Mouse (Mus musculus): ENCODE results near the gene Adgrl2. TPM values are rescaled to one million over a fixed set of nuclear protein-coding genes. Genes with fewer than 3 reads are reported as not detected.
A peak's percentile ranks its signal among the peaks of the same experiment; 100 is the strongest.

Adgrl2 gene
- polyA plus RNA-seq, 1 experiment, result 7.6 TPM

DNA sequence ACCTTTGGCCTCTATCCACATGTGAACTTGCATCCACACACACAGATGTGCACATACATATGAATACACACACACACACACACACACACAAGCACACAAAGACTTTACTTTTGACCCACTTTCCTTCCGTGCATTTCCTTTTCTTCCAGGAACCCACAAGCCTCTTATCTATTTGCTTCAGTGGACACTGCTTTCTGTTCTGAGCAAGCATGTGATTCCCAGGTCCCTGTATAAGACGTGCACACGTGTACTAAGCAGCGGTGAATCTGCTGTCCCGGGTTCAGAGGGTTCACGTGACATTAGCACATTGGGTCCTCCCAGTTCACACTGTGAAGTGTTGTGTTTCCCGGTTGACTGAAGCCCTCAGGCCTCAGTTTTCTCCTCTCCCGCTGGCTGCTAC lies 11.0 kb upstream of the Adgrl2 start:
- no peak for TF ChIP-seq CTCF (IDR thresholded peaks at IDR 0.05; ENCODE audit: borderline replicate concordance, control insufficient read depth, extremely low read depth, insufficient read depth, low read length, poor library complexity)
- TF ChIP-seq POLR2A (IDR thresholded peaks at IDR 0.05; ENCODE audit: control insufficient read depth, extremely low read depth, insufficient read depth, low read length, poor library complexity), result no peak
- WGBS, result 88% methylated on average over 8 of the region's 8 CpGs
- Histone ChIP-seq H3K27ac (ENCODE audit: control insufficient read depth, insufficient read depth, low read length) (no peak overlapping the region), H3K4me3 (ENCODE audit: control insufficient read depth, insufficient read depth, low read length) (no peak overlapping the region), H3K4me1 (replicated peaks; ENCODE audit: control insufficient read depth, insufficient read depth, low read length) (no peaks in the 10 kb centered on the region), H3K27me3 (ENCODE audit: control insufficient read depth, insufficient read depth, low read length) (no peaks in the 10 kb centered on the region), H3K36me3 (ENCODE audit: control insufficient read depth, insufficient read depth, low read length) (no peaks in the 10 kb centered on the region)
- no peak for DNase-seq

DNA sequence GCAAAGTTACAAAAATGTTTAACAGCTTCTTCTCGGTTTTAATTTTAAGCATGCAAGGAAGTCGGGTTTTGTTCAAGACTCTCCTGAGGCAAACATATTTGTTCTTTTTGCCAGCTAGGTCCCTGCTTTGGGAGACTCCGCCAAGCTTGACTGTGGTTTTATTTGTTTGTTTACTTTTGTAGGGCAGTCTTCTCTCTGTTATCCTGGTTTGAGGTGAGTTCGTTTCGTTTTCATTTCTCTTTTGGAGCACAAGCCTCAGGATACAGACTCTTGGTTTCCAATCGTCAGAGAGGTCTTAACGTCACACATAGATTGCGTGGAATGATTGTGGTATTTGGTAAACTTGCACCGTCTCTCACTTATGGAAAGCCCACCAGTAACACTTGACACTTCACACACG lies 8.3 kb upstream of the Adgrl2 start:
- Histone ChIP-seq H3K4me3 (ENCODE audit: control insufficient read depth, insufficient read depth, low read length) (no peak overlapping the region), H3K27me3 (ENCODE audit: control insufficient read depth, insufficient read depth, low read length) (no peaks in the 10 kb centered on the region), H3K36me3 (ENCODE audit: control insufficient read depth, insufficient read depth, low read length) (no peaks in the 10 kb centered on the region), H3K4me1 (replicated peaks; ENCODE audit: control insufficient read depth, insufficient read depth, low read length) (no peaks in the 10 kb centered on the region), H3K27ac (ENCODE audit: control insufficient read depth, insufficient read depth, low read length) (no peak overlapping the region)
- TF ChIP-seq CTCF (IDR thresholded peaks at IDR 0.05; ENCODE audit: borderline replicate concordance, control insufficient read depth, extremely low read depth, insufficient read depth, low read length, poor library complexity), result no peak
- TF ChIP-seq POLR2A (IDR thresholded peaks at IDR 0.05; ENCODE audit: control insufficient read depth, extremely low read depth, insufficient read depth, low read length, poor library complexity), result no peak
- WGBS, result 71% methylated on average over 10 of the region's 10 CpGs
- no peak for DNase-seq

DNA sequence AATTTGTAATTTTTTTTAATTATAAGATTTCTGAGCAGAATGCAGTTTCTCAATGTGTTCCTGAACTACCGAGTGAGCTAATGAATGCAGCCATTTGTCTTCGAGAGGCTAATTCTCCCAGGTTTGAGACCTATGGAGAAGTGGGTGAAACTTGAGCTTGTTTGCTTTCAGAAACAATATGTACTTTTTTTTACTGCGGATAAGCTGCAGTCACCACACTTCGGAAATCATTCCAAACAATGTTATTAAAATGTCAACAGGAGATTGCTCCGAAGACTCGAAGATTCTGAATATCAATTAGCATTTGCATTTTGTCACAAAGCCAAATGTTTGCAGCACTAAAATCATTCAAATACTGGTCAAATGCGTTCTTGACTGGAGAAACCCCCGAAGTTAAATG lies 701 bp upstream of the Adgrl2 start:
- Histone ChIP-seq H3K27ac (ENCODE audit: control insufficient read depth, insufficient read depth, low read length) (no peak overlapping the region), H3K4me3 (ENCODE audit: control insufficient read depth, insufficient read depth, low read length) (no peak overlapping the region), H3K36me3 (ENCODE audit: control insufficient read depth, insufficient read depth, low read length) (no peaks in the 10 kb centered on the region), H3K4me1 (replicated peaks; ENCODE audit: control insufficient read depth, insufficient read depth, low read length) (peaks cover 15% of the 10 kb centered on the region; the same call in 1 of the 2 replicates), H3K27me3 (ENCODE audit: control insufficient read depth, insufficient read depth, low read length) (peaks cover 21% of the 10 kb centered on the region)
- 33% methylated on average over 8 of the region's 8 CpGs for WGBS
- TF ChIP-seq POLR2A (IDR thresholded peaks at IDR 0.05; ENCODE audit: control insufficient read depth, extremely low read depth, insufficient read depth, low read length, poor library complexity) (no peak), CTCF (IDR thresholded peaks at IDR 0.05; ENCODE audit: borderline replicate concordance, control insufficient read depth, extremely low read depth, insufficient read depth, low read length, poor library complexity) (no peak)
- no peak for DNase-seq

DNA sequence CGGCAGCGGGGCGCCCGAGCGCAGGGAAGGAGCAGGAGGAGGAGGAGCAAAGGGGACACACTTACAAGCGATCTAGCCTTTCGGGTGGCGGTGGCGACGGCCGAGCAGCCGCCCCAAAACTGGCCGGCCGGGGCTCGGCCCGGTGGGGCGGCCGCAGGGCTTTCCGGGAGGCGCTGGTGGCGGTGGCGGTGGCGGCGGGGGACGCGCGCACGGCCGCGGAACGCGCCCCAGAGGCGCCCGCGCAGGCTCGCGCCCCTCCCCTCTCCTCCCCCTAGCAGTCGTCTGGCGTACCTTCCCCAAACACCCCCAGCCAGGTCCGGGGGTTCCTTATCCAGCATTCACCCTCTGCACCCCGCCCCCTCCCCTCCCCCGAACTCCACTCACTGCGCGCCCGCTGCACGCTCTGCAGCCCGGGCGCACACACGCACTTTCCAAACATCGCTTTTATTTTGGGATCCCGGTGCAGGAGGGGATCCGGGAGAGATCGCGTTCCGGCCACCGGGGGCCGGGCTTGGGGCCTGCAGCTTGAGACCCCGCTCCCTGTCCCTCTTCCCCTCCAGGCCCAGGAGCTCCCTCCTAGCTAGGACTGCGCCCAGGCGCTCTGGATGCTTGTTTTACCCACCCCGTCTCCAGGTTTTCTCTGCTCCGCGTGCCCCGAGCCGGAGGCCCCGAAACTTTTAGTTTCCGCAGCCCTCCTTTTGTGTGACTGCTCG lies 381 bp downstream of the Adgrl2 start:
- no peak for DNase-seq
- WGBS, result under 1% methylated on average over 62 of the region's 68 CpGs
- H3K4me1 ChIP-seq (replicated peaks; ENCODE audit: control insufficient read depth, insufficient read depth, low read length), result peaks cover 15% of the 10 kb centered on the region; the same call in 1 of the 2 replicates
- no peak overlapping the region for H3K27ac ChIP-seq (ENCODE audit: control insufficient read depth, insufficient read depth, low read length)
- H3K27me3 ChIP-seq (ENCODE audit: control insufficient read depth, insufficient read depth, low read length), result peaks cover 21% of the 10 kb centered on the region
- H3K4me3 ChIP-seq (ENCODE audit: control insufficient read depth, insufficient read depth, low read length), result peak overlapping the region; percentile 52
- TF ChIP-seq CTCF (IDR thresholded peaks at IDR 0.05; ENCODE audit: borderline replicate concordance, control insufficient read depth, extremely low read depth, insufficient read depth, low read length, poor library complexity) (no peak), POLR2A (IDR thresholded peaks at IDR 0.05; ENCODE audit: control insufficient read depth, extremely low read depth, insufficient read depth, low read length, poor library complexity) (no peak)
- H3K36me3 ChIP-seq (ENCODE audit: control insufficient read depth, insufficient read depth, low read length), result no peaks in the 10 kb centered on the region

DNA sequence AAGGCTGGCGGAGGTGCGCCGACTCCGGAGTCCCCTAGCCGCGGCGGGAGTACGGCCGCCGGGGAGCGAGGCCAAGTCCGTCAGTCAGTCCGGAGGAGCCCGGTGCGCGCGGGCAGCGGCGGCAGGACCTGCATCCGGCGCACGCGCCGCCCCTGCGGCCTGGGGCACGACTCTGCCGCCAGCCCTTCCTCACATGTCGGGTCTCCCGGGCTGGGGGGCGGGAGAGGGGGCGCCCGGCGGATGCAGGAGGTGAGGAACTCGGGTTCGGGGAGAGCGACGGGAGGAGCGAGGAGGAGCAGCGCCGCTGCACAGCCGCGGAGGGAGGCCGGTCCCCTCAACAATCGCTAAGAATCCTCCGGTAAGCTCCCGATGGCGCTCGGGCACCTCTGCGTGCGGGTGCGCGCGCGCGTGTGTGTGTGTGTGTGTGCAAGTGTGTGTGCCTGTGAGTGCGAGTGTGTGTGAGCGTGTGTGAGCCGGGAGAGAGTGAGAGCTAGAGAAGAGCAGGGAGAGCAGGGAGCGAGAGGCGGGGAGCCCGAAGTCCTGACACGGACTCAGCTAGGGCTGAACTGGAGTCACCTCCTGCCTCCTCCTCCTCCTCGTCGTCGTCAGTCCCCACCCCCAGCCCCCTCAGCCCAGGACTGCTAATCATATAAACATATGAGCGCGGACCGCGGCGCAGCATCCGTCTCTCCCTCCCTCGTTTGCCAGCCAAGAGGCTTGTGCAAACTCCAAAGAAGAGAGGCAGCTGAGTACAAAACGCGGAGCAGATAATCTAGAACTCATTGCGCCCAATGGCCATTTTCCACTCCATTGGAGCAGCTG lies 1.1 kb downstream of the Adgrl2 start:
- H3K4me3 ChIP-seq (ENCODE audit: control insufficient read depth, insufficient read depth, low read length), result peak overlapping the region; percentile 52
- peak; percentile 17 for DNase-seq
- peaks cover 15% of the 10 kb centered on the region; the same call in 1 of the 2 replicates for H3K4me1 ChIP-seq (replicated peaks; ENCODE audit: control insufficient read depth, insufficient read depth, low read length)
- no peak overlapping the region for H3K27ac ChIP-seq (ENCODE audit: control insufficient read depth, insufficient read depth, low read length)
- WGBS, result under 1% methylated on average over 74 of the region's 75 CpGs
- peaks cover 21% of the 10 kb centered on the region for H3K27me3 ChIP-seq (ENCODE audit: control insufficient read depth, insufficient read depth, low read length)
- no peaks in the 10 kb centered on the region for H3K36me3 ChIP-seq (ENCODE audit: control insufficient read depth, insufficient read depth, low read length)
- TF ChIP-seq POLR2A (IDR thresholded peaks at IDR 0.05; ENCODE audit: control insufficient read depth, extremely low read depth, insufficient read depth, low read length, poor library complexity), result no peak
- TF ChIP-seq CTCF (IDR thresholded peaks at IDR 0.05; ENCODE audit: borderline replicate concordance, control insufficient read depth, extremely low read depth, insufficient read depth, low read length, poor library complexity), result no peak

DNA sequence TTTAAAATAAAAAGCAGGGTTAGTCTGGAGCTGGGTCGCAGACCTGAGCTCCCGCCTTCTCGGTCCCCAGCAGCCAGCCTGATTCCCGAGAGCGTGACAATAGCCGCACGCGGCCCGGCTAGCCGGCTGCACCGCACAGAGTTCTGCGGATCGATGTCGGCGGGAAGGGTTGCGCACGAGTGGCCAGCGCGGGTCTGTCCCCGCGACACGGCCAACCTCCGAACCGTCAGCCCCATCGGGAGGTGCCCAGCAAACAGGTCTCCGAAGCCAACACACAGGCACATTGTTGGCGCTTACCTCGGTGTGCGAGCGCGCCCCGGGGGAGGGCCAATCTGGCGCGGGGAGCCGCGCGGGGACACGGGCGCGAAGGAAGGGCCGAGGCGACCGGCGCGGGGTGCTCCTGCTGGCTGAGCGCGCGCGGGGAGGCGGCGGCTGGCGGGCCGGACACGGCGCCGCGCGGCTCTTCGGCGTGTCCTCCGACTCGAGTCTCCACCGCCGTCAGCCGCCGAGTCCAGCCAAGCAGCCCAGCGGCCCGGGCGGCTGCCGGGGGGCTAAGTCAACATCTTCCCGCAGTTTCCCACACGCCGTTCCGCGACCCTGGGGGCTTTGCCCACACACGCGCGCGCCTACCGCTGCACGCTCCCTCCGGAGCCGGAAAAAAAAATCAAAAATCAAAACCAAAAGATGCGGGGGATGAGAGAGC lies 1.9 kb downstream of the Adgrl2 start:
- no peak overlapping the region for H3K27ac ChIP-seq (ENCODE audit: control insufficient read depth, insufficient read depth, low read length)
- no peaks in the 10 kb centered on the region for H3K36me3 ChIP-seq (ENCODE audit: control insufficient read depth, insufficient read depth, low read length)
- no peak for DNase-seq
- TF ChIP-seq CTCF (IDR thresholded peaks at IDR 0.05; ENCODE audit: borderline replicate concordance, control insufficient read depth, extremely low read depth, insufficient read depth, low read length, poor library complexity), result no peak
- TF ChIP-seq POLR2A (IDR thresholded peaks at IDR 0.05; ENCODE audit: control insufficient read depth, extremely low read depth, insufficient read depth, low read length, poor library complexity), result no peak
- peaks cover 15% of the 10 kb centered on the region; the same call in 1 of the 2 replicates for H3K4me1 ChIP-seq (replicated peaks; ENCODE audit: control insufficient read depth, insufficient read depth, low read length)
- 2% methylated on average over 83 of the region's 84 CpGs for WGBS
- H3K27me3 ChIP-seq (ENCODE audit: control insufficient read depth, insufficient read depth, low read length), result peaks cover 21% of the 10 kb centered on the region
- H3K4me3 ChIP-seq (ENCODE audit: control insufficient read depth, insufficient read depth, low read length), result peak overlapping the region; percentile 52

All from thymus, adult 2 months (tissue).